Mouse (Mus musculus) layer of hippocampus, postnatal 25 days (tissue): ENCODE measurements around the gene Thumpd1. TPM values are rescaled to one million over a fixed set of nuclear protein-coding genes. Genes with fewer than 3 reads are reported as not detected.
A peak's percentile ranks its signal among the peaks of the same experiment; 100 is the strongest.

Source experiments
- DNase-seq, 2 experiments: peaks; one replicate each; pipeline ENCODE4 v3.0.0; 2022; ENCODE audit warnings: mixed read lengths in 2 of 2, low spot score in 1 of 2; ENCODE audit errors: extremely low spot score in 1 of 2
- total RNA-seq, 2 experiments: library from RNA; stranded (reverse); gene quantifications; 2 replicates each; pipeline ENCODE4 v1.2.3; 2021

The Thumpd1 gene
- total RNA-seq, 2 experiments from 2014 or later, result 45.8 to 46.0 TPM

DNA sequence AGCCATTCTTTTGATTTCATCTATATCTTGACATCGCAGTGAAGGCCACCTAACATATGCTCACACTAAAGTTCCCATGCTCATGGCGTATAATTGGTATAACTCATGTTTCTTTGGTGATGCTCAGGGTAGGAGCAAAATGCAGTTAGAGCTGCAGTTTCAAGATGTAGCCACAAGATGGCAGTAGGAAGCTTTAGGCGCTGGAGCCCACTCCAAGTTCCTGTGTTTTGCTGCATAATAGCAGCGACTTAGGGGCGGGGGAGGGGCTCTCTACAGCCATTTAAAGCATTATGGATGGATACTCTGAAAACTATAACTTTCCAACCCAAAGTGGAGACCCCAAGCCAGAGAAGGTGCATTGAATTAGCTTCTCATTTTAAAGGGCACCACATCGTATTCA lies 47.1 kb downstream of the Thumpd1 start:
- DNase-seq, result peak in 1 of 2 experiments; percentile 44

GRCm38 (mm10) chr7:119670925-119671324 lies 49.7 kb downstream of the Thumpd1 start:
- peak in 1 of 2 experiments; percentile 40 for DNase-seq

DNA sequence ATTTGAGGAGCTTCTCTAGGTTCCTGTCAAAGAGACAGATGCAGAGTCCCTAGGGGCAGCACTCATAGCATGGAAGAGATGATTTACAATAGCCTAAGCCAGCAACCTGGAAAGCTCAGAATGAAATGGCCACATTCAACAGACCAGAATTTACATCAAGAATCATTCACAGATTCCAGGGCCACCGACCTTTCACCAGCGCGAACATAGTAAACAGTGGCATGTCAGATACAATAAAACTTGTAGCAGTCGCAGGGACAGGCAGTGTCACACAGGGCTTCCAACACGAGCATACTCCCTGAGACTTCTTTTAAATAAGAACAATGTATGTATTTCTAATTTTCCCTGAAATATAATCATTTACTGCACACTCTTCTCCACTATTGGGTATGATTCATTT lies 50.2 kb downstream of the Thumpd1 start:
- DNase-seq, result no peak

- no peak for DNase-seq
These were observed 52.7 kb downstream of the Thumpd1 start for GRCm38 (mm10) chr7:119667893-119668292.

Other genes with a start within 250 kb of the Thumpd1 start
- gene Umod, start 241.5 kb downstream of the Thumpd1 start, total RNA-seq, result not detected
- gene Acsm5, start 201.3 kb downstream of the Thumpd1 start, total RNA-seq, result under 1 TPM; 0.45 to 0.71 TPM
- not detected for gene Pdilt, start 197.3 kb downstream of the Thumpd1 start, total RNA-seq
- not detected for gene Acsm2, start 166.5 kb downstream of the Thumpd1 start, total RNA-seq
- not detected for gene Acsm1, start 113.8 kb downstream of the Thumpd1 start, total RNA-seq
- not detected for gene Acsm4, start 30.8 kb downstream of the Thumpd1 start, total RNA-seq
- gene Acsm3, start 40.1 kb upstream of the Thumpd1 start, total RNA-seq, result not detected
- 1 to 10 TPM; 2.9 to 3.0 TPM for gene Rexo5, start 73.2 kb upstream of the Thumpd1 start, total RNA-seq
- 1 to 10 TPM; 8.4 to 8.8 TPM for gene Eri2, start 73.3 kb upstream of the Thumpd1 start, total RNA-seq
- 10 to 100 TPM; 10.4 TPM for gene Lyrm1, start 175.1 kb upstream of the Thumpd1 start, total RNA-seq
- gene Dcun1d3, start 175.5 kb upstream of the Thumpd1 start, total RNA-seq, result 10 to 100 TPM; 22.1 TPM